ENCODE assay signal across 8 mouse cellular contexts in the genomic region with DNA sequence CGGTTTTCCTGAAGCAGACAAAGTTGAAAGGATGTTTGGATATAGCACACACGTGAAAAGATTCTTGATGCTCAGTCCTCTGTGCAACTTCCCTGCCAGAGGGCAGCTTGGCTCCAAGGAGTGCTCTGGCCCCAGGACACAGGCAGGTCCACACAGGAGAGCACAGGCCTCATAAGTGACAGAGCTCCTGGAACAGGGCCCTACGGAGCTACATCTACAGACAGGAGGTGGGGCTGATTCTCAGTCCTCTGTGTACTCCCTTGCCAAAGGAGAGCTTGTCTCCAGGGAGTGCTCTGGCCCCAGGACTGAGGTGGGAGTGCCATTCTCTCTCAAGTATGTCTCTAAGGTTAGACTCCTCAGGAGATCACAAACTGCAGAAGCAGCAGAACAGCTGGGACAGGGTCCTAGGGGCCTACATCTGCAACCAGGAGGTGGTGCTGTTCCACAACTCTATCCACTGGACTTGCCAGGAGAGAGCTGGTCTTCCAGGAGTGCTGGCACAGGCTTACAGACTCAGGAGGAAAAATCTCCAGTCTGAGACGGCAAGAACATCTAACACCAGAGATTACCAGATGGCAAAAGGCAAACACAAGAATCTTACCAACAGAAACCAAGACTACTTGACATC.
DNase-seq lines count a peak whose midpoint lies in the region; ATAC-seq and TF ChIP-seq lines count a peak whose summit lies in the region.

No protein-coding gene starts in this region.

- no peaks in the 10 kb centered on the region for H3K4me1 ChIP-seq in forebrain, embryonic 11.5 days (replicated peaks; ENCODE audit: control insufficient read depth, insufficient read depth, low read length)
- no peaks in the 10 kb centered on the region for H3K4me1 ChIP-seq in liver, adult 2 months (ENCODE audit: control insufficient read depth, insufficient read depth, low read length)

- no peaks in the 10 kb centered on the region for H3K36me3 ChIP-seq in forebrain, embryonic 11.5 days (ENCODE audit: control insufficient read depth, insufficient read depth, low read length)
- no peaks in the 10 kb centered on the region for H3K36me3 ChIP-seq in liver, adult 2 months (ENCODE audit: control insufficient read depth, insufficient read depth, low read length)

- no peaks in the 10 kb centered on the region for H3K27me3 ChIP-seq in forebrain, embryonic 11.5 days (ENCODE audit: control insufficient read depth, insufficient read depth, low read length)
- H3K27me3 ChIP-seq in liver, adult 2 months (ENCODE audit: control insufficient read depth, insufficient read depth, low read length), result no peaks in the 10 kb centered on the region

- no peaks in the 10 kb centered on the region for H3K79me2 ChIP-seq in liver, adult 2 months (ENCODE audit: control insufficient read depth, insufficient read depth, low read length)

- no peak overlapping the region for H3K9ac ChIP-seq in forebrain, embryonic 11.5 days (ENCODE audit: low read length)
- no peak overlapping the region for H3K9ac ChIP-seq in liver, adult 2 months (ENCODE audit: low read depth, low read length)

- peak; percentile 8; the same call in 1 of the 2 replicates for TF ChIP-seq CTCF in liver, adult 2 months (IDR thresholded peaks at IDR 0.05; ENCODE audit: low read depth, low read length)

- no peak for TF ChIP-seq POLR2A in liver, adult 2 months (IDR thresholded peaks at IDR 0.05; ENCODE audit: extremely low read depth, insufficient read depth, low read length)

- H3K4me2 ChIP-seq in forebrain, embryonic 11.5 days (ENCODE audit: low read depth, low read length, severe bottlenecking), result no peak overlapping the region

- no peak overlapping the region for H3K4me3 ChIP-seq in forebrain, embryonic 11.5 days (ENCODE audit: low read depth, low read length)
- no peak overlapping the region for H3K4me3 ChIP-seq in liver, adult 2 months (ENCODE audit: insufficient read depth, low read depth, low read length)

- WGBS in forebrain, embryonic 11.5 days, result 63% methylated on average over 4 of the region's 4 CpGs
- 53% methylated on average over 4 of the region's 4 CpGs for WGBS in liver, adult 2 months

- ATAC-seq in forebrain, embryonic 11.5 days (replicated peaks; ENCODE audit: low FRiP score), result peak; percentile 66; the same call in 1 of the 2 replicates

- H3K27ac ChIP-seq in forebrain, embryonic 11.5 days (ENCODE audit: low read depth, low read length), result no peak overlapping the region
- no peak overlapping the region for H3K27ac ChIP-seq in liver, adult 2 months (replicated peaks; ENCODE audit: insufficient read depth, low read depth, low read length)

- H3K9me3 ChIP-seq in forebrain, embryonic 11.5 days (ENCODE audit: control insufficient read depth, low read length), result no peaks in the 10 kb centered on the region

- peak; percentile 20 for DNase-seq in adrenal gland, adult 2 months
- no peak for DNase-seq in adrenal gland, postnatal 4 days (ENCODE audit: low spot score in 2 of 2)
- peak; percentile 11 for DNase-seq in right cerebral cortex, adult 18-20 months
- DNase-seq in right cerebral cortex, postnatal 36 days (ENCODE audit: low spot score in 2 of 2), result no peak
- DNase-seq in forebrain, embryonic 11.5 days (ENCODE audit: low spot score), result peak; percentile 65
- no peak for DNase-seq in liver, adult 2 months (ENCODE audit: extremely low read depth, low read depth, low spot score)
- peak; percentile 56 for DNase-seq in retina, postnatal 1 day
- DNase-seq in thymus, adult 18-20 months, result no peak

Comparison
In these comparisons a context has a peak if more than half of its experiments do, and no peak if none do; other contexts are left out.
1. DNase-seq: peak in adrenal gland, adult 2 months (single experiment), right cerebral cortex, adult 18-20 months (single experiment), forebrain, embryonic 11.5 days (single experiment) and retina, postnatal 1 day (single experiment); none in adrenal gland, postnatal 4 days (0 of 2), right cerebral cortex, postnatal 36 days (0 of 2), liver, adult 2 months (single experiment) and thymus, adult 18-20 months (0 of 2).